Mouse (Mus musculus) neutrophil, adult 65 days (primary cell): Measurements from ENCODE around the gene Aldh1a7. TPM values are rescaled to one million over a fixed set of nuclear protein-coding genes. Genes with fewer than 3 reads are reported as not detected.

Source experiments
- total RNA-seq: library from RNA; stranded (reverse); gene quantifications from 2 replicates; pipeline ENCODE4 v1.2.4, GENCODE M21; 2023

Aldh1a7 gene
- not detected in 2 replicates for total RNA-seq

DNA sequence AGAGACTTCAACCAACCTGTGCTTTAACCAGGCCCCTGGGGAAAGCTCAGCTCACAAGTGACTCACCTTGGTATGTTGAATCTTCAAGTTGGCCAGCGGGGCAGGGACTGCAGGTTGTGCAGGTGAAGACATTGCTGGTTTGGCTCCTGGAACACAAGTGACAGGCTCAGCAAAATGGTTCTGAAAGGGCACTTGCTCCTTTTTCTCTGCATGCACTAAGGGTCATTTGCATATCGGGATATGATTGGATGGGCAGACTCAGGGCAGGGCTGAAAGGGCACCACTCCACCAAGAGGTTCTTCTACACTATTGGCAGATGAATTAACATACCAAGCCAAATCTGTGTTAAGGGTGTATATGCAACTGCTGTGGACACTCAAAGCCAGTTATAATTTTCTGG is at the start of gene Aldh1a7:
TSS of gene Aldh1a7 (minus strand) at position 182 of the 400 bp plus-strand sequence.

Other genes starting within 250 kb of the Aldh1a7 start
- 0.28 and 0.39 TPM in 2 replicates for gene Aldh1a1, start 234.8 kb downstream of the Aldh1a7 start, total RNA-seq
- not detected in 2 replicates for gene Tmc1, start 226.6 kb upstream of the Aldh1a7 start, total RNA-seq